Mouse (Mus musculus) cortical plate, adult 2 months (tissue): Measurements from ENCODE around the gene Susd2. TPM values are rescaled to one million over a fixed set of nuclear protein-coding genes. Genes with fewer than 3 reads are reported as not detected.

ENCODE experiments used
- H3K27ac ChIP-seq: fragments of 200-500 bp; 2 replicates; pipeline ENCODE4 v1.5.1; 2012; ENCODE audit warnings: low read length, control low read depth, inconsistent platforms; ENCODE audit not compliant: insufficient read depth
- H3K4me1 ChIP-seq: fragments of 200-500 bp; 2 replicates; pipeline ENCODE4 v1.6.1; 2011; ENCODE audit warnings: low read length; ENCODE audit not compliant: control insufficient read depth, insufficient read depth
- H3K4me3 ChIP-seq: fragments of 200-500 bp; 2 replicates; pipeline ENCODE4 v1.5.1; 2011; ENCODE audit warnings: mild to moderate bottlenecking, low read length, control low read depth; ENCODE audit not compliant: insufficient read depth
- CTCF ChIP-seq: fragments of 200-500 bp; IDR thresholded peaks from 2 replicates; pipeline ENCODE4 v1.5.1; 2011; ENCODE audit warnings: mild to moderate bottlenecking, control low read depth, low read length; ENCODE audit not compliant: insufficient read depth; ENCODE audit errors: extremely low read depth
- POLR2A ChIP-seq: fragments of 200-500 bp; IDR thresholded peaks from 2 replicates; pipeline ENCODE4 v1.6.1; 2011; ENCODE audit warnings: mild to moderate bottlenecking, low read length, control low read depth; ENCODE audit not compliant: insufficient read depth; ENCODE audit errors: extremely low read depth
- polyA plus RNA-seq: library from polyadenylated mRNA; depleted of rRNA; stranded (reverse); fragments of >200 nt; gene quantifications from 2 replicates; pipeline ENCODE4 v1.2.3, GENCODE M21; 2012; rRNA removed

Susd2 gene
- 8.9 and 10.9 TPM in 2 replicates for polyA plus RNA-seq

DNA sequence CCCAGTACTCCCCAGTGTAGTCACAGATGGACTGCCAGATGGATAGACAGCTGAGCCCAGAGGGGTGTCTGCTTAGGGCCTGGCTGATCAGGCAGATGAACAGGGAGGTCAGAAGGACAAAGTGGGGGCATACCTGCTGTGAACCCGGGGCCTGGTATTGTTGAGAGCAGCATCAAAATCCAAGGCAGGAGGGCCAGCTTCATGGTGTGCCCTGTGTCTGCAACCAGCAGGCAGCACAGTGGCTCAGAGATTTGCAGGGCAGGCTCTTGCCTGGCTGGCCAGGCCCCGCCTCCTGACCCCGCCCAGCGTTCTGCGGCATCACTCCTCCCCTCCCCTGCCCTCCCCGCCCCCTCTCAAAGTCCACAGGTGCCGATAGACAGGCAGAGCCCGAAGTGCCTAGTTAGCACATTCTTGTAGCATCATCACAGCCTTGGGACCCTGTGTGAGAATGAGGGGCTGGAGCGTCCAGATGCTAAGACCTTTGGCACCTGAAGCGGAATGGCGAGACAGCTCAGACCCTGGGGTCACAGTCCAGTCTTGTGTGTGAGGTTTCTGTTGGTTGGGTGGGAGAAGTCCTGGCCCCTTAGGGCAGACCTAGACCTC lies at the start of gene Susd2:
Gene Susd2, minus strand, starts transcription at position 268 of the 603 bp plus-strand sequence.
- Histone ChIP-seq H3K4me3 (no peak within 1 kb of the TSS), H3K4me1 (peaks cover 1% of the 10 kb centered on the region; the same call in 1 of the 2 replicates), H3K27ac (no peak within 1 kb of the TSS)
- TF ChIP-seq POLR2A (peak; percentile 42; the same call in 1 of the 2 replicates), CTCF (no peak)

DNA sequence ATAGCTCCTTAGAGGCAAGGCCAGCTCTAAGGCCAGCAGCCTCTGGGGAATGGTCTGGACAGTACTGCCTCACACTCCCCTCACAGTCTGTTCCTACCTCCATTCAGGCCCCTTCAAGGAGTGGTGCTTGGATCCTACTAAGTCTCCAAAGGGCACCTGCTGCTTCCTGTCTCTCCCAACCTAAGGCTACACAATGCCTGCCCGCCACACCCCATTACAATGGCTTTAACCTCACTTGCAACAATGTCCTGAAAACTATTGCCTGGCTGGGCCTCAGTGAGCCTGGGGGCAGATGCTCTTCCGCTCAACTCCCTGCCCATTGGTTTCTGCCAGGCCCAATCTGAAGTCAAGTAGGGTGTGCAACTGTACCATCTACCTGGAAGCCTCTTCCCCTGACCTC lies 44.8 kb upstream of the Susd2 start:
- no peak for TF ChIP-seq POLR2A
- no peak for TF ChIP-seq CTCF

DNA sequence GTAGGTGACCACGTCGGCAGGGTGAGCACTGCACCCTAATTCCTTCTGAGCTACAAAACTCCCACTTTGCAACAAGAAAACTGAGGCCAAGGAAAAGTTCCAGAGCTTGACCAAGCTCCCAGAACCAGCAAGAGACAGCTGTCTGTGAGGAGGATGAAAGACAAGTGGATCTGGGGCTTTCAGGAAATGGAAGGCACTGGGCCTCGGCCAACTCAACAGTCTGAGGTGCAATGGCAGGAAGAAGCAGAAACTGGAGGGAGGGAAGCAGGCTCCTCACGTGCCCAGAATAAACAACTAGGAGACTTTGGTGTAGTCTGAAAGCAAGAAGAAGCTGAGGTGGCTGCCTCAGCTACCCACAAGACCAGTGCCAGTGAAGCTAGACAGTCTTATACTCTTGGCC lies 42.9 kb upstream of the Susd2 start:
- Histone ChIP-seq H3K4me3 (no peak overlapping the region), H3K4me1 (peaks cover 15% of the 10 kb centered on the region), H3K27ac (no peak overlapping the region)
- TF ChIP-seq POLR2A (no peak), CTCF (no peak)

More for the DNA sequence above, 44.8 kb upstream of the Susd2 start:
- Histone ChIP-seq H3K4me3 (no peak overlapping the region), H3K27ac (no peak overlapping the region), H3K4me1 (peaks cover 12% of the 10 kb centered on the region)

DNA sequence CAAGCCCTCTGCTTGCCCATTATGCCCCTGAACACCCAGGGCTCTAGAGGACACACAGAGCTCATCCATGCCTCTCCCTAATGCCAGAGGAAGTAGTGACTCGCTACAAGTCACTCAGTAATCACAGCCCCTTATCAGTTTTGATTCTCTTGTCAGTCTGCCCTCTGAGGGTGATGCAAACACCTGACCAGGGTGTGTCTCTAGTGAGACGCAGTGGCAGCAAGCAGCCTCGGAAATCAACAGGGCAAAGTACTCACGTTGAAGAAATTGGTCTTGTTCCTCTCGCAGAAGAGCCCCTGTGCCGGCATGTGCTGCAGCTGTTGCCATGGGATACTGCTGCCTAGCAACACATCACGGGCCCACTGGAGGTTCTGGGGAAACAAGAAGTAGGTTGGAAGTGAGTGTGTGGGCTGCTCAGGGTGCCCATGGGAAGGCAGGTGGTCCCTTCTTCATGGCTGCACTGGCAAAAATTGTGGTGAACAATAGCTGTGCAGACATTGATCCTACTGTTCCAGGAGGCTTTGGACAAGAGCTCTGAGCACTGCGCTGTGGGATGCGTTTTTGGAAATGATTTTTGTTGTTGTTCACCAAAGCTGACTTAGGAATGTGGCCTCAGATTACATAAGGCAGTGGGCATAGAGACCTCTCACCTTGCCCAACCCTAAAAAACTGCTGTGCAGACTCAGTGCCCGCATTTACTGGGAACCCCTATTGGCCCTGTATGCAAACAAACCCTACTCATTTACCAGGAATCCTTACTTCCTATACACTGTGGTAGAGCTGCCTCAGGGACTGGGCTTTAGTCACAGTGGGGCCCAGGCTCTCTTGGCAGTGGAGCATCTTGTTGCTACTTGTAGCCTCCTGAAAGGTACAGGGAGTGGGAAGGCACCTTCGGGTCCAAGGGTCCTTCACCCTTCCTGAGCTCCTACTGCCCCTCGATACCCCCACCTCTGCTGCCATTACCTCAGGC lies 40.5 kb upstream of the Susd2 start:
- Histone ChIP-seq H3K4me1 (peaks cover 21% of the 10 kb centered on the region), H3K4me3 (no peak overlapping the region), H3K27ac (peak overlapping the region; percentile 77)
- TF ChIP-seq POLR2A (peak; percentile 26; the same call in 1 of the 2 replicates), CTCF (no peak)

DNA sequence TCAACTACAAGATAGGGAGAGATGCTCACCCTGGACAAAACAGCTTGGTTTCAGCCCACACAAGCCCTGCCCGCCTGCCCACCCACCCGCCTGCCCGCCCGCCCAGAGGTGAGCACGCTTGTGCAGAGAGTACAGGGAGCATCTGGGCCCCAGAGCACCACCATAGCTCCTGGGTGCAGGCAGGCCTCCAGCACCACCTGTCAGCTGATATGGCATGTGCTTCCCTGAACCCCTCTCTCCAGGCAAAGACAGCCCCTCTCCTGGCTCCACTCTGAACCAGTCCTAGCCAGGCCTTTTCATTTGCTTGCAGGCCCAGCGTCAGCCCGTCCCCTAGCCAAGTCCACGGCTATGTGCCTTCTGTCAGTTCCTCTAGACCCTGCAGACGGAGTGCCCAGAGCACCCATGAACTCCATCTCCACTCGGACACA lies 36.8 kb upstream of the Susd2 start:
- Histone ChIP-seq H3K27ac (peak overlapping the region; percentile 10; the same call in 1 of the 2 replicates), H3K4me3 (no peak overlapping the region), H3K4me1 (peaks cover 35% of the 10 kb centered on the region)
- TF ChIP-seq CTCF = no peak

DNA sequence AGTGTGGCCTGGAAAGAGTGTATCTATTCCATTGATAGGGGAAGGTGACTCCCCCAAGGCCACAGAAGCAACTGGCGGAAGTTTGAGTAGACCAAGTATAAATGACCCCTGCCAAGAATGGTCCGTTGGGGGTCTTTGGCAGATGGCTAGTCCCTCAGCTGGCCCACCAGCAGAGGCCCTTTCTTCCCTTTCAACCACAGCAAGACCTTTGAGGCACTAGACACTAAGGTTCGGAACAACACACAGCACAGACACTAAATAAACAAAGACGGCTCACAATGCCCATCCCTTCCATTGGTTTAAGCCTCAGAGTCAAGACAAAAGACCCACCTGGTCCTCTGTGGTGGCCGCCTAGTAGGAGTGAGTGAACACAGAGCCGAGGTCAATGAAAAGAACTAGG lies 35.4 kb upstream of the Susd2 start:
- H3K27ac ChIP-seq = no peak overlapping the region
- peaks cover 28% of the 10 kb centered on the region for H3K4me1 ChIP-seq
- no peak for TF ChIP-seq CTCF
- TF ChIP-seq POLR2A = no peak
- no peak overlapping the region for H3K4me3 ChIP-seq

DNA sequence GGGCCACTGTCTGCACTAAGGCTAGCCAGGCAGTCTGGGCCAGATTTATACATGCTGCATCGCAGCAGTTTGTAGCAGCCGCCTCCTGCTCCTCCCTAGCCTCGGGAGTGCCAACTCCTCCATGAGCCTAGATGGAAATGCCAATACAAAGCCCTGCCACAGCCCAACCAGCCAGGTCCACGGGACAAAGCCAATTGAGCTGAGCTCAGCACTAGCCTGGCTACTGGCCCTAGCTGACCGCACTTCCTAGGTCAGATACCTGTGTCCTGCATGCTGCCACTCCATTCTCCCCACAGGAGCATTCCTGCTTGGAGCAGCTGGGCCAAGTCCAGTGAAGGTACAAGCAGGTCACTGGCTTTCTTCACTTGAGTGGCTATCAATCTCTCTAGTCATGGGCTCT lies 34.2 kb upstream of the Susd2 start:
- TF ChIP-seq POLR2A = no peak
- no peak for TF ChIP-seq CTCF
- H3K4me1 ChIP-seq = peaks cover 22% of the 10 kb centered on the region
- 0 out of 2 replicates have a peak overlapping the region, but pooled peaks have one; percentile 27 for H3K27ac ChIP-seq
- H3K4me3 ChIP-seq = no peak overlapping the region

DNA sequence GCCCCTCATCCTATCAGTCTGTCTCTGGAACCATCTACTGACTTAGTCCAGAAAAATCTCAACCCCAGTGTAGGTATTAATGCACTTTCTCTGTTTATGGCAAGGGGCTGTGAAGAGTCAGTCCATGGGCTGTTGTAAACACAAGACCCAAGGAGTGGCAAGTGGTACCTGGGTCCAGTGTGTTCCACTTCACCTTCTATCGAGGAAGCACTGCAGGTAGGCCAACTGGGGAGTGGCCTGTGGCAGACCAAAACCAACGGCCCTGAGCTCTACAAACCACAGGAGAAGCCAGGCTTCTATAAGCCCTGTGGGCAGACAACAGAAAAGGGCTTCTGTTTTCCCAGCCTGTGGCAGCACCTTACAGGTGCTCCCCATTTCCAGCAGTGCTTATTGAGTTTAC lies 33.8 kb upstream of the Susd2 start:
- H3K4me3 ChIP-seq = no peak overlapping the region
- H3K4me1 ChIP-seq = peaks cover 20% of the 10 kb centered on the region
- peak overlapping the region; percentile 61; the same call in 1 of the 2 replicates for H3K27ac ChIP-seq
- TF ChIP-seq CTCF = no peak
- TF ChIP-seq POLR2A = no peak

DNA sequence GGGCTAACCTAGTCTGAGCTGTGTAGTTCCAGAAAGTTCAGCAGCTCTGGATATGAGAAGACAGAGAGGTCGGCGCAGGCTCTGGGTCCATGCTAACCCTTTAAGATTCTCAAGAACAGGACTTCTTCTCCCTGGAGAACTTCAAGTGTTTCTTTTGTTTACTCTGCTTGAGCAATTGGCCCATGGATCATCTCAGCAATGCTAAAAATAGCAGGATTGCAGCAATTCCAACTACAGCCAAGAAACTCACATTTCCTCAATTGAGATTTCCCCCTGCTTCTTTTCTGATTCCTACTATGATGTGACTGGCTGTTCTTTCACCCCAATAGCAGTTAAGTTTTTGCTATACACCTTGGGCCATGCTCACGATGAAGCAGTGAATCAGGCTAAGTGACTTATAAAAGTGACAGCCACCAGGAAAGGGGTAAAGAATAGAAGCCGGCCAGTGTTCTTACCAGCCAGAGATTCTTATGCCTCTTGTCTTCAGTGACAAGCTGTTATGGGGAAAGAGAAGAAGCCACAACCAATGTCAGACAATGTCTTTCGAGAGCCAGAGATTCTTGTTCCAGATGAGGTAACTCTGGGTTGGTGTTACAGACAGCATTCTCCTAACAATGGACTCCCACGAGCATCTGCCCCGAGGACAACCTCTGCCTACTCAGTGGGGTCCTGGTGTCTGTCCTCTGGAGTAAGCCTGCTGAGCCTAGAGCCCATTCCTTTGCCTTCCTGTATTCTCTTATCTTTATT lies 33.2 kb upstream of the Susd2 start:
- Histone ChIP-seq H3K27ac (peak overlapping the region; percentile 61; the same call in 1 of the 2 replicates), H3K4me1 (peaks cover 20% of the 10 kb centered on the region), H3K4me3 (no peak overlapping the region)
- TF ChIP-seq POLR2A = no peak
- no peak for TF ChIP-seq CTCF
